Mouse (Mus musculus): ENCODE results near the gene Prkch.

Prkch gene

DNA sequence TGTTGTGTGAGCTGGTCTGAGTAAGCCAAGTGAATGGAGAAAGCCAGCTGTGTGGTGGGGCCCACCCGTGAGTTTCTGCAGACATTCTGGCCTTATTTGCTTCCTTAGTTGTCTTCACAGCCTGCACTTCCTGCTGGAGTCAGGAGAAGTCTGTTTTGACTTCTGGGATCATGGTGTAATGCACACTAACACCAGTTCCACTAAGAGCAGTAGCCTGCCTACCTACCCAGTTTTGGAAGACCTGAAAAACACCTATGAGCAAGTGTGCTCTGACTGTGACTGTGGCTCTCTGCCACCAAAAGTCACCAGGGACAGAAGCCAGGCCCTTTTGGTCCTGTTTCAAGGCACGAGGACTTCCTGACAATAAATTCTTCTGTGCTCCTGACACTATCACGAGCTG lies 216.3 kb downstream of the Prkch start:
- DNase-seq (ENCODE audit: low read depth): no peak

GRCm38 (mm10) chr12:73801845-73802244 lies 217.2 kb downstream of the Prkch start:
- DNase-seq (ENCODE audit: low read depth): no peak

DNA sequence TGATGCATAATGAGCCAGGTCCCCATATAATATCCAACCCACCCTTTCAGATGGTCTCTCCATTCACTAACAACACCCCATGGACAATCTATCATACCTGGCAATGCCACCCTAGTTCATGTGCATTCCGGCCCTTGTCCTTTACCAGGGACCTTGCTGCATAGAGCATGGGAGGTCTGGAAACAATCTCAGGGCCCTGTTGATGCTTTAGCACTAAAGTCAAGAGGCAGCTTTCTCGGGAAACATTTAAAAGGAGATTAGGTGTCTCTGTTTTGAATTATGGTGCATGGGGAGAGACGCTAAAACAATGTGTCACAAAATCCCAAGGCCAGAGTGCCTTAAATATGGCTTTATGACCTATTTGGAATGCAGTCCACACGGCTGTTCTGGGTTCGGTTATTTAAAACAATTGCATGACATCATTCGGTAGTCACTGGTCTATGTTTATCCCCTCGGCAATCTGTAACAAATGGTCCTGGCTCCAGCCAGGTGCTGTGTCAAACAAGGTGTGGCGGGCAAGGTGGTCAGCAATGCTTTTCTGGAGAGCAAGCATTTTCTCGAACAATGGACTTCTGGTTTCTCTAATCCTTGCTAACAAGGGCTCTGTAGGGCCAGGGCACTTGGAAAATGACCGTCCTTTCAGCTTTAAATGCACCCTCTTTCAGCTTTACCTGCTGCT lies 217.9 kb downstream of the Prkch start:
- DNase-seq (ENCODE audit: low read depth): no peak

DNA sequence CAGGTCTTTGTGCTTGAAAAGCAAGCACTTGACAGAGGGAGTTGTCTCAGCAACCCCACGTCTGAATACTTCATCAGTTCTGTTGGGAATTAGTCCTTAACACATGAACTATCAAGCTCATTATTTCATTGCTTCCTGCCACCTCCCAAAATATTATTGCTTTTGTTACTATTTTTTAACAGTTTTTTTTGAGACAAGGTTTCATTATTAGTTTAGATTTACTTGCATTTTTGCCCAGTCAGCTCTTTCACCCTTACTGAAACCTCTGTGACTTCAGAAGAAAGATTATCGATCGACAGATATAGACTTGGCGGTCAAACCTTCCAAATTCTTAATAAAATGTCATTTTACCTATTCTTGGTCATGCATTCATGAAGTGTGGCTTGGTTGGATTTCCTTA lies 219.3 kb downstream of the Prkch start:
- DNase-seq (ENCODE audit: low read depth): no peak

- no peak for DNase-seq (ENCODE audit: low read depth)
Measured at GRCm38 (mm10) chr12:73805541-73805940, 220.9 kb downstream of the Prkch start.

DNA sequence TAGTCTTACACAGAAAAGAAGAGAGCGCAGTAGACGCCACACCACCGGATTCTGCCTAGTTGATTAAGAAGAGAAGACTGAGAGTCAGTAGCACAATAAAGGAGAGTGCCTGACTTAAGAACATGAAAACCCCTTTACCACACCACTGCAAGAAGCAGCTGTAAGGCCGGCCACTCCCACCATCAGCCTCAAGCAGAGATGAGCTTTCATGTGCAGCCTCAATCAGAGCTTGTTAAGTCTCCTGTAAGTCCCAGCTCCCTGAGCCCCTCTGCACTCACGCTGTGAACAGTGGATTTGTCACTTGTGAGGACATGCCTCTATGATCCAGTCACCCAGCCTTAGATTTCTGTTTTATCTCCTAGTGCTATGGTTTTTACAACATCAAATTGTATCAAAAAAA lies 221.4 kb downstream of the Prkch start:
- no peak for DNase-seq (ENCODE audit: low read depth)

GRCm38 (mm10) chr12:73807228-73807627 lies 222.6 kb downstream of the Prkch start:
- DNase-seq (ENCODE audit: low read depth): no peak

GRCm38 (mm10) chr12:73810041-73810795 lies 225.6 kb downstream of the Prkch start:
- no peak for DNase-seq (ENCODE audit: low read depth)

GRCm38 (mm10) chr12:73810903-73811302 lies 226.3 kb downstream of the Prkch start:
- DNase-seq (ENCODE audit: low read depth): no peak

DNA sequence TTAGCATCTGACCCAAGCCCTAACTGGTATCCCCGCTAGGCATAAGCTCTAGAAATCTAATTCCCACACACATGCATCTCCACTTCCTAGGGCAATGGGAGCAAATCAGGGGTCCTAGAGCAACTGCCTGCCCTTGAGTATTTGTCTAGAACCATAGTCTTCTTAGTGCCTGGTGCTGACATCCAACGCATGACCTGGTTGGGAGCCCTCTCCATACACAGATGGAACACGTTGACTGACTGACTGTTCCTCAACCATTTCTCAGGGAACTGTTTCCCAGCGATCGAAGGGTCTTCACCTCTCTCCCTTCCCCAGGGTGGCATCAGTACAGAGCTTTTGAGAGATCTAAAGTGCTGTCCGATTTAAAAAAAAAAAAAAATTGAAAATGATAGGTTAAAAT lies 227.6 kb downstream of the Prkch start:
- no peak for DNase-seq (ENCODE audit: low read depth)

- DNase-seq (ENCODE audit: low read depth): no peak
Measured at GRCm38 (mm10) chr12:73813016-73813900, 228.7 kb downstream of the Prkch start.

DNA sequence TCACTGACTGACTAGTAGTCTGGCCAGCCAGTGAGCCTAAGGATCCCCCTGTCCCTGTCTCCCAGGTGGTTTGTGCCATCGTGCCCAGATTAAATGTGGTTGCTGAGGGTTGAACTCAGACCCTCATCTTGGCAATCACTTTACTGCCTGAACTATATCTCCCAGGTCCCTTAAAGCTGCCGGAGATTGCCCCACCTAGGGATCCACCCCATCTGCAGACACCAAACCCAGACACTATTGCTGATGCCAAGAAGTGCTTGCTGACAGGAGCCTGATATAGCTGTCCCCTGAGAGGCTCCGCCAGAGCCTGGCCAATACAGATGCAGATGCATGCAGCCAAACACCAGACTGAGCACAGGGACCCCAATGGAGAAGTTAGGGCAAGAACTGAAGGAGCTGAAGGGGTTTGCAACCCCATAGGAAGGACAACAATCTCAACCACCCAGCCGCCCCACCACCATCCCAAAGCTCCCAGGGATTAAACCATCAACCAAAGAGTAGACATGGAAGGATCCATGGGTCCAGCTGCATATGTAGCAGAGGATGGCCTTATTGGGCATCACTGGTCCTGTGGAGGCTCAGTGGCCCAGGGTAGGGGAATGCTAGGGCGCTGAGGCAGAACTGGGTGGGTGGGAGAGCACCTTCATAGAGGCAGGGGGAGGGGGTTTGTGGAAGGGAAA lies 229.6 kb downstream of the Prkch start:
- no peak for DNase-seq (ENCODE audit: low read depth)

GRCm38 (mm10) chr12:73814897-73815296 lies 230.3 kb downstream of the Prkch start:
- DNase-seq (ENCODE audit: low read depth): no peak

DNA sequence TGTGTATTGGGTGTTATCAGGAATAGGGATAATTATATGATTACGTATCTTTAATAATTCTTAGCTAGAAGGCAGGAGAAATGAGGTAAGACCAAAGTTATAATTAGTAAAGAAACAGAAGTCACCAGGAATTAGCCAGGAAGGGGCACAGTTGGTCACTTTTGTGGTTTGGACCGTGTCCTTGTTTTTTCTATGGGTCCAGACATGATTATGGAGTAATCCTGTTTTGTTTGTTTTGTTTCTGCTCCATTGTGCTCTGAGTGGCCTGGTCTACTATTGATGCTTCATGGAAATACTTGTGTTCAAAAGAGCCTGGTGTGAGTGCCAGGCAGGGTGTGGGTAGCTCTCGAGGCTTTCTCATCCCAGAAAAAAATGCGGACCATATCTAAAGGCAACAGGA lies 230.9 kb downstream of the Prkch start:
- DNase-seq (ENCODE audit: low read depth): no peak

GRCm38 (mm10) chr12:73815892-73816291 lies 231.3 kb downstream of the Prkch start:
- no peak for DNase-seq (ENCODE audit: low read depth)

GRCm38 (mm10) chr12:73816866-73817265 lies 232.3 kb downstream of the Prkch start:
- DNase-seq (ENCODE audit: low read depth): no peak

DNA sequence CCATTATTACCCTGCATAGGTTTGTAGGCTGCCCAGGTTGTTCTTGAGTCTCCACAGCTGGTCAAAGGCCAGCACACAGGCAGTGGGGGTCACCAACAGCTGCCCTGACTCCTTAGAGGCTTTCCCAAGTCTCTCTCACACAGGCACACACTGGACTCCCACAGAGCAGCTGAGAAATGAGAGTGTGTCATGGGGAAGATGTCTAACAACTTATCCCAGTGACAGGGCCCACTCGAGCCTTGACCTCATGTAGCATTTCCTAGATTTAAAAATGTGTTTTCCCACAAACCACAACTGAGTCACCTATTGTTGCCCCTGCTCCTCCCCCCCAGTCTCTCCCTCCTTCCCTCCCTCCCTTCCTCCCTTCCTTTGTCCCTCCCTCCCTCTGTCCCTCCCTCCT lies 234.2 kb downstream of the Prkch start:
- no peak for DNase-seq (ENCODE audit: low read depth)

DNA sequence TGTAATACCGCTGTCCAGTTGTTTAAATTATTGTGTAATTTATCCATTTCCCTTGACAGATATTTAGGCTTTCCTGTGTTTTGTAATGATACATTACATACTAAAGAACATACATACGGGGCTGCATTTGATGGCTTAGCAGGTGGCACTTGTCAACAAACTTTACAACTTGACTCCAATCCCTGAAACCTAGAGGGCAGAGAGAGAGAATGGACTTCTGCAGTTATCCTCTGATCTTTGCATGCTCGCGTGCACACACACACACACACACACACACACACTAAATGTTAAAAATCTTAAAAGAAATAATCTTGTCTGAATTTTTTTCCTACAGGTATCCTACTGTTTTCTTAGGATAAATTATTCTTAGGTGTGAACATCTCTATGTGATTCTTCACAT lies 236.6 kb downstream of the Prkch start:
- DNase-seq (ENCODE audit: low read depth): no peak

DNA sequence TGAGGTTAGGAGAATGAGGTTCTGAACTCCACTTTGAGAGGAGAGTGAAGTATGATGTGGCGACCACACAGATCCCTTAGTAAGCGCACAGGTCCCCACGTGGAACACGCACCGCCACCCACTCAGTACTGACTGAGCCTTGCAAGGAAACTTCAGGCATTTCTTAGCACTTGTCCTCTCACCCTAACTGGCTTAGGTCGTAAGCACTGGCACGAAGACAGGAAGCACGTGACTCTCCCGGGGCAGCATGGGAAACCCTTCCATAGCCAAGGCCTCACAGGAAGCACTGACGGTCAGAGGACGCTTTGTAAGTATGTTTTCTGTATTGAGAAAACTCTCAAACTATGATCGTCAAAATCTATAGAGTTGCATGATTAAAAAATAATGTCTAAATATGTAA lies 237.7 kb downstream of the Prkch start:
- DNase-seq (ENCODE audit: low read depth): no peak

DNA sequence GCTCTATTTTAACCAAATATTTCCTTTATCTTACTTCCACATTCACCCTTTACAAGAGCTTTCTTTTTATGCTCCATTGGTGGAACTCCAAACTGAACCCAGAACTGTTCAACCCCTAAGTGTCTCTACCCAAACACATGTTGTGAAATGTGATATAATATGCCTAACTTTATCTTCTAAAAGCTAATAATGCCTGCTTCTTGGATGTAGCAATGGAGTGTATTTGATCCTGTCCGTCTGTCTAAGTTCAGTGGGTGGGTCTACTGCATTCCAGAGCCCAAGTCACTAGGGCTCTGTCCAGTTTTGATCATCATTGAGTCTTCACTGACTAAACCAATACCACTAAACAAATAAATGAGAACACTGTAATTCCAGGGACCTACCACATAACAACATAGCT lies 240.2 kb downstream of the Prkch start:
- DNase-seq (ENCODE audit: low read depth): no peak
